Mouse (Mus musculus) midbrain, embryonic 10.5 days (tissue): ENCODE measurements around the gene Cmklr1. TPM values are rescaled to one million over a fixed set of nuclear protein-coding genes. Genes with fewer than 3 reads are reported as not detected.

ENCODE experiments used
- DNase-seq: peaks from one replicate; pipeline ENCODE4 v3.0.0-alpha.2; 2017; ENCODE audit warnings: low spot score
- H3K27ac ChIP-seq: fragments of 300-500 bp; sonication (generic); replicated peaks from 2 replicates; pipeline ENCODE4 v1.5.1; 2016; ENCODE audit warnings: mild to moderate bottlenecking
- H3K27me3 ChIP-seq: fragments of 300-500 bp; sonication (generic); 2 replicates; pipeline ENCODE4 v1.6.1; 2016; ENCODE audit warnings: low read depth, mild to moderate bottlenecking; ENCODE audit not compliant: poor library complexity, severe bottlenecking
- H3K36me3 ChIP-seq: fragments of 300-500 bp; sonication (generic); 2 replicates; pipeline ENCODE4 v1.6.1; 2016; ENCODE audit warnings: mild to moderate bottlenecking, moderate library complexity
- H3K4me1 ChIP-seq: fragments of 300-500 bp; sonication (generic); 2 replicates; pipeline ENCODE4 v1.6.1; 2016
- H3K4me3 ChIP-seq: fragments of 300-500 bp; sonication (generic); 2 replicates; pipeline ENCODE4 v1.5.1; 2016; ENCODE audit warnings: mild to moderate bottlenecking, moderate library complexity
- H3K9me3 ChIP-seq: fragments of 300-500 bp; sonication (generic); replicated peaks from 2 replicates; pipeline ENCODE4 v1.6.1; 2016; ENCODE audit warnings: mild to moderate bottlenecking
- WGBS: fragments of 180-500 bp; shearing (Covaris S2); methylation state at CpG from one replicate; pipeline ENCODE4 v1.1.7; 2016; 5-methylcytosine and 5-hydroxymethylcytosine counted together
- polyA plus RNA-seq: library from polyadenylated mRNA; unstranded; fragments of >200 nt; fragmentation: Nextera tagmentation; extraction: Ambion mirVana; gene quantifications from 2 replicates; pipeline ENCODE4 v1.2.1, GENCODE M21; 2016

Cmklr1 gene
- polyA plus RNA-seq, 1 experiment from 2014 or later, result 0.58 TPM

GRCm38 (mm10) chr5:113609891-113610290 lies 40.3 kb downstream of the Cmklr1 start:
- Histone ChIP-seq H3K27ac (no peak overlapping the region), H3K27me3 (no peaks in the 10 kb centered on the region; the same call in 1 of the 2 replicates), H3K36me3 (no peaks in the 10 kb centered on the region), H3K9me3 (no peaks in the 10 kb centered on the region), H3K4me3 (no peak overlapping the region), H3K4me1 (peaks cover 36% of the 10 kb centered on the region)
- DNase-seq, result no peak
- WGBS, result 84% methylated on average over 5 of the region's 5 CpGs

- Histone ChIP-seq H3K36me3 (no peaks in the 10 kb centered on the region), H3K4me3 (no peak overlapping the region), H3K27ac (peak overlapping the region; percentile 69; the same call in 1 of the 2 replicates), H3K4me1 (peaks cover 38% of the 10 kb centered on the region), H3K9me3 (no peaks in the 10 kb centered on the region), H3K27me3 (no peaks in the 10 kb centered on the region; the same call in 1 of the 2 replicates)
- DNase-seq, result no peak
- 86% methylated on average over 8 of the region's 8 CpGs for WGBS
Measured at GRCm38 (mm10) chr5:113608511-113608910, 41.7 kb downstream of the Cmklr1 start.

GRCm38 (mm10) chr5:113607941-113608431 lies 42.2 kb downstream of the Cmklr1 start:
- H3K4me3 ChIP-seq, result no peak overlapping the region
- no peaks in the 10 kb centered on the region; the same call in 1 of the 2 replicates for H3K27me3 ChIP-seq
- DNase-seq, result no peak
- peaks cover 39% of the 10 kb centered on the region for H3K4me1 ChIP-seq
- no peaks in the 10 kb centered on the region for H3K36me3 ChIP-seq
- WGBS, result 29% methylated on average over 13 of the region's 13 CpGs
- H3K27ac ChIP-seq, result peak overlapping the region; percentile 69
- no peaks in the 10 kb centered on the region for H3K9me3 ChIP-seq

- no peak overlapping the region for H3K27ac ChIP-seq
- WGBS, result 87% methylated on average over 8 of the region's 8 CpGs
- H3K27me3 ChIP-seq, result no peaks in the 10 kb centered on the region; the same call in 1 of the 2 replicates
Measured at GRCm38 (mm10) chr5:113606961-113607785, 43.1 kb downstream of the Cmklr1 start.

GRCm38 (mm10) chr5:113606121-113606520 lies 44.1 kb downstream of the Cmklr1 start:
- WGBS, result 81% methylated on average over 3 of the region's 3 CpGs

More at GRCm38 (mm10) chr5:113606961-113607785, 43.1 kb downstream of the Cmklr1 start:
- peaks cover 39% of the 10 kb centered on the region for H3K4me1 ChIP-seq
- H3K4me3 ChIP-seq, result no peak overlapping the region
- no peaks in the 10 kb centered on the region for H3K9me3 ChIP-seq
- no peaks in the 10 kb centered on the region for H3K36me3 ChIP-seq
- DNase-seq, result no peak

GRCm38 (mm10) chr5:113604758-113605157 lies 45.5 kb downstream of the Cmklr1 start:
- WGBS, result 91% methylated on average over 4 of the region's 4 CpGs
- Histone ChIP-seq H3K36me3 (no peaks in the 10 kb centered on the region), H3K9me3 (no peaks in the 10 kb centered on the region), H3K4me1 (peaks cover 23% of the 10 kb centered on the region), H3K4me3 (no peak overlapping the region), H3K27me3 (no peaks in the 10 kb centered on the region), H3K27ac (no peak overlapping the region)
- no peak for DNase-seq

More at GRCm38 (mm10) chr5:113606121-113606520, 44.1 kb downstream of the Cmklr1 start:
- H3K27me3 ChIP-seq, result no peaks in the 10 kb centered on the region; the same call in 1 of the 2 replicates
- no peaks in the 10 kb centered on the region for H3K9me3 ChIP-seq
- no peaks in the 10 kb centered on the region for H3K36me3 ChIP-seq
- no peak overlapping the region for H3K27ac ChIP-seq
- H3K4me1 ChIP-seq, result peaks cover 33% of the 10 kb centered on the region
- no peak overlapping the region for H3K4me3 ChIP-seq
- no peak for DNase-seq

- H3K36me3 ChIP-seq, result no peaks in the 10 kb centered on the region
- H3K27me3 ChIP-seq, result no peaks in the 10 kb centered on the region
- H3K4me3 ChIP-seq, result no peak overlapping the region
- no peaks in the 10 kb centered on the region for H3K9me3 ChIP-seq
- DNase-seq, result no peak
- peaks cover 17% of the 10 kb centered on the region for H3K4me1 ChIP-seq
- no peak overlapping the region for H3K27ac ChIP-seq
- 83% methylated on average over 9 of the region's 9 CpGs for WGBS
Measured at GRCm38 (mm10) chr5:113603471-113603870, 46.8 kb downstream of the Cmklr1 start.

GRCm38 (mm10) chr5:113600803-113601202 lies 49.4 kb downstream of the Cmklr1 start:
- no peak overlapping the region for H3K27ac ChIP-seq

GRCm38 (mm10) chr5:113600181-113600580 lies 50.0 kb downstream of the Cmklr1 start:
- Histone ChIP-seq H3K4me3 (no peak overlapping the region), H3K27ac (no peak overlapping the region), H3K27me3 (no peaks in the 10 kb centered on the region), H3K9me3 (no peaks in the 10 kb centered on the region), H3K36me3 (no peaks in the 10 kb centered on the region), H3K4me1 (peaks cover 3% of the 10 kb centered on the region; the same call in 1 of the 2 replicates)
- DNase-seq, result no peak
- 71% methylated on average over 3 of the region's 3 CpGs for WGBS

More at GRCm38 (mm10) chr5:113600803-113601202, 49.4 kb downstream of the Cmklr1 start:
- no peak overlapping the region for H3K4me3 ChIP-seq
- DNase-seq, result no peak
- H3K9me3 ChIP-seq, result no peaks in the 10 kb centered on the region
- peaks cover 3% of the 10 kb centered on the region; the same call in 1 of the 2 replicates for H3K4me1 ChIP-seq
- H3K27me3 ChIP-seq, result no peaks in the 10 kb centered on the region
- 88% methylated on average over 4 of the region's 4 CpGs for WGBS
- H3K36me3 ChIP-seq, result no peaks in the 10 kb centered on the region

- 78% methylated on average over 9 of the region's 9 CpGs for WGBS
- Histone ChIP-seq H3K9me3 (no peaks in the 10 kb centered on the region), H3K4me3 (no peak overlapping the region)
Measured at GRCm38 (mm10) chr5:113596780-113597353, 53.4 kb downstream of the Cmklr1 start.

GRCm38 (mm10) chr5:113596252-113596651 lies 54.0 kb downstream of the Cmklr1 start:
- H3K36me3 ChIP-seq, result no peaks in the 10 kb centered on the region
- no peak overlapping the region for H3K27ac ChIP-seq
- H3K4me3 ChIP-seq, result no peak overlapping the region
- WGBS, result 81% methylated on average over 9 of the region's 9 CpGs
- no peak for DNase-seq
- H3K4me1 ChIP-seq, result peaks cover 34% of the 10 kb centered on the region
- no peaks in the 10 kb centered on the region for H3K27me3 ChIP-seq
- no peaks in the 10 kb centered on the region for H3K9me3 ChIP-seq

More at GRCm38 (mm10) chr5:113596780-113597353, 53.4 kb downstream of the Cmklr1 start:
- Histone ChIP-seq H3K36me3 (no peaks in the 10 kb centered on the region), H3K27ac (no peak overlapping the region; the same call in 1 of the 2 replicates), H3K27me3 (no peaks in the 10 kb centered on the region), H3K4me1 (peaks cover 28% of the 10 kb centered on the region)
- DNase-seq, result no peak

- no peak for DNase-seq
- WGBS, result 88% methylated on average over 6 of the region's 6 CpGs
Measured at GRCm38 (mm10) chr5:113593911-113594705, 56.1 kb downstream of the Cmklr1 start.

More at GRCm38 (mm10) chr5:113593911-113594705, 56.1 kb downstream of the Cmklr1 start:
- Histone ChIP-seq H3K4me3 (no peak overlapping the region), H3K27me3 (no peaks in the 10 kb centered on the region), H3K9me3 (no peaks in the 10 kb centered on the region), H3K36me3 (no peaks in the 10 kb centered on the region), H3K27ac (peak overlapping the region; percentile 55; the same call in 1 of the 2 replicates), H3K4me1 (peaks cover 46% of the 10 kb centered on the region)
